Mouse (Mus musculus) liver, adult 2 months (tissue): ENCODE measurements around the gene Lamb2. TPM values are rescaled to one million over a fixed set of nuclear protein-coding genes. Genes with fewer than 3 reads are reported as not detected.

ENCODE experiments used
- DNase-seq: peaks from one replicate; pipeline ENCODE4 v3.0.0-alpha.2; 2011; ENCODE audit warnings: low read depth, low spot score; ENCODE audit errors: extremely low read depth
- H3K27ac ChIP-seq: fragments of 200-500 bp; replicated peaks from 2 replicates; pipeline ENCODE4 v1.5.1; 2012; ENCODE audit warnings: low read depth, mild to moderate bottlenecking, control low read depth, inconsistent platforms, low read length; ENCODE audit not compliant: insufficient read depth
- H3K27me3 ChIP-seq: fragments of 200-500 bp; 2 replicates; pipeline ENCODE4 v1.6.1; 2012; ENCODE audit warnings: mild to moderate bottlenecking, moderate library complexity, low read length, inconsistent platforms; ENCODE audit not compliant: control insufficient read depth, insufficient read depth
- H3K36me3 ChIP-seq: fragments of 200-500 bp; 2 replicates; pipeline ENCODE4 v1.6.1; 2012; ENCODE audit warnings: low read length, inconsistent platforms; ENCODE audit not compliant: control insufficient read depth, insufficient read depth
- H3K4me1 ChIP-seq: fragments of 200-500 bp; 2 replicates; pipeline ENCODE4 v1.6.1; 2011; ENCODE audit warnings: low read length; ENCODE audit not compliant: control insufficient read depth, insufficient read depth
- H3K4me3 ChIP-seq: fragments of 200-500 bp; 2 replicates; pipeline ENCODE4 v1.5.1; 2011; ENCODE audit warnings: low read depth, mild to moderate bottlenecking, control low read depth, low read length, moderate library complexity; ENCODE audit not compliant: insufficient read depth
- H3K79me2 ChIP-seq: fragments of 200-500 bp; 2 replicates; pipeline ENCODE4 v1.6.1; 2012; ENCODE audit warnings: inconsistent platforms, mild to moderate bottlenecking, low read length, moderate library complexity; ENCODE audit not compliant: control insufficient read depth, insufficient read depth
- H3K9ac ChIP-seq: fragments of 200-500 bp; 2 replicates; pipeline ENCODE4 v1.6.1; 2012; ENCODE audit warnings: low read depth, mild to moderate bottlenecking, control low read depth, inconsistent platforms, low read length
- CTCF ChIP-seq: fragments of 200-500 bp; IDR thresholded peaks from 2 replicates; pipeline ENCODE4 v1.5.1; 2011; ENCODE audit warnings: low read depth, low read length, control low read depth
- POLR2A ChIP-seq: fragments of 200-500 bp; IDR thresholded peaks from 2 replicates; pipeline ENCODE4 v1.6.1; 2011; ENCODE audit warnings: low read length, control low read depth; ENCODE audit not compliant: insufficient read depth; ENCODE audit errors: extremely low read depth
- WGBS: fragments of 180-500 bp; shearing (Covaris S2); methylation state at CpG from one replicate; pipeline ENCODE4 v1.1.7; 2018; 5-methylcytosine and 5-hydroxymethylcytosine counted together
- polyA plus RNA-seq: library from polyadenylated mRNA; depleted of rRNA; stranded (reverse); fragments of >200 nt; gene quantifications from 2 replicates; pipeline ENCODE4 v1.2.3, GENCODE M21; 2012; rRNA removed
- total RNA-seq: library from RNA; depleted of rRNA; stranded (reverse); fragments of >200 nt; gene quantifications from 2 replicates; pipeline ENCODE4 v1.2.3, GENCODE M21; 2014; rRNA removed

Gene Lamb2
- total RNA-seq (4.0 and 4.8 TPM in 2 replicates), polyA plus RNA-seq (2.7 and 5.0 TPM in 2 replicates)

GRCm38 (mm10) chr9:108479721-108480351 lies at the start of gene Lamb2:
Lamb2 (plus strand) TSS chr9:108479736.
- peak within 1 kb of the TSS; percentile 56 for H3K9ac ChIP-seq
- H3K27ac ChIP-seq: no peak within 1 kb of the TSS
- DNase-seq: peak; percentile 20
- 35% methylated on average over 10 of the region's 10 CpGs for WGBS
- TF ChIP-seq CTCF: no peak
- TF ChIP-seq POLR2A: no peak
- no peaks in the 10 kb centered on the region for H3K36me3 ChIP-seq
- H3K4me1 ChIP-seq: no peaks in the 10 kb centered on the region
- no peaks in the 10 kb centered on the region for H3K27me3 ChIP-seq
- H3K4me3 ChIP-seq: peak within 1 kb of the TSS; percentile 68
- H3K79me2 ChIP-seq: no peaks in the 10 kb centered on the region

DNA sequence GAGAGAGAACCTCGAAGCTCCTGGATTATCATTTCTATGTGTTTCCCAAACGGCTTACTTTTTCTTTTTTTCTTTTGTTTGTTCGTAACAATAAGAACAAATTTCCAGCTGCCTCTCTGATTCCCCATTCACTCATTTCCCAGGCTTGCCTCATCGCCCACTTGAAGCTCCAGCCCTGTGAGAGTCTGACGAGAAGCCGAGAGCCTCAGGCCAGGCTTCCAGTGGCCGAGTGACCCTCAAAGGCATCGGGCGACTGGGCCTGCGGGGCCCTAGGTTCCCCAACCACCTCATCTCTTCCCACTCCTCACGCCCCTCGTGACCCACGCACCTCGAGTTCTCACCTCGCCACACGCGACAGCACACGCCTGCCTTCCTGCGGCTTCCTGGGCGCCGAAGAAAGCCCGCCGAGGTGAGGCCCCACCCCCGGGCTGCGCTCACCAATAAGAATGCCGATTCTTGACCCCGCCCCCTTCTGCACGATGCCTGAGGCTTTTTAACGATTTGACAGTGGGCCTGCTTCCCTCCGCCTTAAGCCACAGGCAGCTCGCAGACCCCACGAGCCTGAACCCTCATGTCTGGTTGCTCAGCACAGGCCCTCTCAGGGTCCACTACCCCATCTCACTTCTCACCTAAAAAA lies 48.0 kb upstream of the Lamb2 start:
- DNase-seq: no peak
- 0 out of 2 replicates have a peak, but pooled peaks cover 2% of the 10 kb centered on the region for H3K27me3 ChIP-seq
- H3K27ac ChIP-seq: no peak overlapping the region
- no peaks in the 10 kb centered on the region for H3K4me1 ChIP-seq
- H3K9ac ChIP-seq: no peak overlapping the region
- 59% methylated on average over 32 of the region's 32 CpGs for WGBS
- H3K79me2 ChIP-seq: no peaks in the 10 kb centered on the region
- no peaks in the 10 kb centered on the region for H3K36me3 ChIP-seq
- no peak for TF ChIP-seq CTCF
- no peak for TF ChIP-seq POLR2A
- H3K4me3 ChIP-seq: peak overlapping the region; percentile 38; the same call in 1 of the 2 replicates

GRCm38 (mm10) chr9:108436182-108436581 lies 43.4 kb upstream of the Lamb2 start, which contains the start of gene BC048562:
BC048562 (plus strand) TSS chr9:108436482.
- DNase-seq: no peak
- Histone ChIP-seq H3K4me3 (no peak within 1 kb of the TSS), H3K27ac (no peak within 1 kb of the TSS), H3K9ac (no peak within 1 kb of the TSS), H3K27me3 (0 out of 2 replicates have a peak, but pooled peaks cover 2% of the 10 kb centered on the region), H3K79me2 (no peaks in the 10 kb centered on the region), H3K4me1 (no peaks in the 10 kb centered on the region), H3K36me3 (no peaks in the 10 kb centered on the region)
- WGBS: 79% methylated on average over 3 of the region's 3 CpGs
- no peak for TF ChIP-seq CTCF
- TF ChIP-seq POLR2A: no peak

GRCm38 (mm10) chr9:108439176-108439575 lies 40.4 kb upstream of the Lamb2 start:
- H3K4me1 ChIP-seq: no peaks in the 10 kb centered on the region

GRCm38 (mm10) chr9:108440485-108440884 lies 39.1 kb upstream of the Lamb2 start:
- TF ChIP-seq CTCF: no peak
- no peak for TF ChIP-seq POLR2A
- H3K9ac ChIP-seq: no peak overlapping the region
- WGBS: 79% methylated on average over 5 of the region's 5 CpGs
- H3K36me3 ChIP-seq: no peaks in the 10 kb centered on the region
- H3K4me3 ChIP-seq: no peak overlapping the region
- no peaks in the 10 kb centered on the region for H3K4me1 ChIP-seq
- H3K27ac ChIP-seq: no peak overlapping the region
- no peak for DNase-seq
- H3K27me3 ChIP-seq: no peaks in the 10 kb centered on the region
- H3K79me2 ChIP-seq: no peaks in the 10 kb centered on the region

More at GRCm38 (mm10) chr9:108439176-108439575, 40.4 kb upstream of the Lamb2 start:
- Histone ChIP-seq H3K79me2 (no peaks in the 10 kb centered on the region), H3K9ac (no peak overlapping the region), H3K27ac (no peak overlapping the region), H3K27me3 (no peaks in the 10 kb centered on the region), H3K4me3 (no peak overlapping the region), H3K36me3 (no peaks in the 10 kb centered on the region)
- no peak for DNase-seq
- no peak for TF ChIP-seq CTCF
- no peak for TF ChIP-seq POLR2A
- 93% methylated on average over 6 of the region's 6 CpGs for WGBS
